9 mouse cellular contexts compared by ENCODE assay signal in the genomic region with DNA sequence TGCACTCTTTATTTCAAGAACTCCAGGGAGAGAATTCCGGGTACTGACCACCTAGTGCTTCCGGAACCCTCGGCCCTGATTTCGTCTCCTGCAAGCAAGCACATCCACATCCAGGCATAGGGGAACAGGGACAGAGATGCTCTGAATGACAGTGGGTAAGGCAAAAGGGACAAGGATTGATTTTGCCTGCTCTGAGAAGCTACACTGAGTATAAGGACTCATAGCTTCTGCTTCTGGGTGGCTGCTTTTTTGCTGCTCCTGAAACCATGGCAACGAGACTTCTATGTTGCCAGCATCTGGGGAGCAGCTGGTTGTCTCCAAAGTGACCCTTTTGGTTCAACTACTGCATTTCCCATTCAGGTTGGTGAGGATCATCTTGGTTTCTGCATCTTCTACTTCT. TPM values are rescaled to one million over a fixed set of nuclear protein-coding genes. Genes with fewer than 3 reads are reported as not detected.
A peak's percentile ranks its signal among the peaks of the same experiment; 100 is the strongest.
DNase-seq lines count a peak whose midpoint lies in the region; ATAC-seq and TF ChIP-seq lines count a peak whose summit lies in the region.
"Had no signal": no experiment of that assay in that cellular context is flagged by ENCODE, and none has a peak within 500 bp of the region (broad histone marks: within the 10 kb centered on the region; RNA-seq: fewer than 3 reads in every experiment).

No protein-coding gene starts in this region.

- WGBS in forebrain, embryonic 14.5 days, result 7% methylated on average over 5 of the region's 5 CpGs
- WGBS in liver, embryonic 13.5 days (ENCODE audit: insufficient replicate concordance), result 16% methylated on average over 5 of the region's 5 CpGs

- H3K9ac ChIP-seq in forebrain, embryonic 14.5 days (ENCODE audit: low read length), result peak overlapping the region; percentile 92
- H3K9ac ChIP-seq in liver, embryonic 13.5 days, result no peak overlapping the region

- no peak for DNase-seq in frontal cortex, postnatal 14 days (ENCODE audit: low spot score in 2 of 2)
- DNase-seq in forebrain, embryonic 14.5 days (ENCODE audit: low spot score), result no peak
- DNase-seq in liver, embryonic 13.5 days, result no peak
- DNase-seq in layer of hippocampus, adult 9-11 months, result no peak
- DNase-seq in adrenal gland, adult 2 months, result no peak
- no peak for DNase-seq in cerebellum, postnatal 25 days
- DNase-seq: B cell, adult 2 months had no signal

- no peaks in the 10 kb centered on the region for H3K36me3 ChIP-seq in E14TG2a.4 (ENCODE audit: insufficient read depth, low read length)
- no peaks in the 10 kb centered on the region for H3K36me3 ChIP-seq in forebrain, embryonic 14.5 days (ENCODE audit: control insufficient read depth, insufficient read depth, low read length)
- no peaks in the 10 kb centered on the region for H3K36me3 ChIP-seq in liver, embryonic 13.5 days

- H3K9me3 ChIP-seq in E14TG2a.4 (ENCODE audit: low read length), result no peaks in the 10 kb centered on the region
- H3K9me3 ChIP-seq in forebrain, embryonic 14.5 days (replicated peaks; ENCODE audit: control insufficient read depth, low read length), result no peaks in the 10 kb centered on the region
- H3K9me3 ChIP-seq in liver, embryonic 13.5 days (replicated peaks), result no peaks in the 10 kb centered on the region

- peak overlapping the region; percentile 91 for H3K27ac ChIP-seq in forebrain, embryonic 14.5 days (ENCODE audit: low read depth, low read length)
- no peak overlapping the region for H3K27ac ChIP-seq in liver, embryonic 13.5 days

- ATAC-seq in frontal cortex, adult (ENCODE audit: low TSS enrichment), result peak; percentile 53
- ATAC-seq in forebrain, embryonic 14.5 days, result peak; percentile 64
- ATAC-seq in liver, embryonic 13.5 days (ENCODE audit: low read depth), result no peak

- H3K4me1 ChIP-seq in E14TG2a.4 (replicated peaks; ENCODE audit: low read depth, low read length), result peaks cover 6% of the 10 kb centered on the region; the same call in 1 of the 2 replicates
- peaks cover 9% of the 10 kb centered on the region; the same call in 1 of the 2 replicates for H3K4me1 ChIP-seq in forebrain, embryonic 14.5 days (ENCODE audit: control insufficient read depth, insufficient read depth, low read length)
- H3K4me1 ChIP-seq in liver, embryonic 13.5 days (replicated peaks), result no peaks in the 10 kb centered on the region

- no peak for TF ChIP-seq CTCF in E14TG2a.4 (conservative IDR thresholded peaks at IDR 0.05; ENCODE audit: low read length)

- H3K4me3 ChIP-seq in E14TG2a.4 (replicated peaks; ENCODE audit: low read length), result peak overlapping the region; percentile 81
- peak overlapping the region; percentile 87 for H3K4me3 ChIP-seq in forebrain, embryonic 14.5 days (ENCODE audit: low read depth, low read length)
- peak overlapping the region; percentile 40 for H3K4me3 ChIP-seq in liver, embryonic 13.5 days (replicated peaks)

- H3K4me2 ChIP-seq in forebrain, embryonic 14.5 days (ENCODE audit: low read length), result peak overlapping the region; percentile 63
- H3K4me2 ChIP-seq in liver, embryonic 13.5 days, result peak overlapping the region; percentile 61

- peaks cover 39% of the 10 kb centered on the region for H3K27me3 ChIP-seq in E14TG2a.4 (ENCODE audit: insufficient read depth, low read length)
- H3K27me3 ChIP-seq in forebrain, embryonic 14.5 days (replicated peaks; ENCODE audit: control insufficient read depth, insufficient read depth, low read length), result no peaks in the 10 kb centered on the region
- peaks cover 16% of the 10 kb centered on the region for H3K27me3 ChIP-seq in liver, embryonic 13.5 days

RNA-seq across cellular contexts. Expression of a gene that starts 0.3 kb away (rescaled TPM):
- polyA plus RNA-seq in forebrain, embryonic 14.5 days (2014; fragmentation: Nextera tagmentation; extraction: Ambion mirVana), result 32.8 and 39.4 TPM in 2 replicates
- polyA plus RNA-seq in liver, embryonic 13.5 days (2015; fragmentation: Nextera tagmentation; extraction: Ambion mirVana), result 0.08 and 0.14 TPM in 2 replicates
- total RNA-seq in adrenal gland, adult 2 months (2021), result 1 to 10 TPM; 1.6 to 1.8 TPM
- 0.34 and 0.47 TPM in 2 replicates for polyA plus RNA-seq in adrenal gland, adult 2 months (2012; rRNA removed)

Comparison
In these comparisons a context has a peak if more than half of its experiments do, and no peak if none do; other contexts are left out.
1. RNA of a gene that starts 0.3 kb away (polyA plus RNA-seq): 32.8 to 39.4 TPM in forebrain, embryonic 14.5 days; 0.34 to 0.47 TPM in adrenal gland, adult 2 months and 0.08 to 0.14 TPM in liver, embryonic 13.5 days; every median in the first group is over 10 times any median in the second.
2. Peak in every context shown above with its lines, with median percentiles within 50 percentile points of each other: H3K4me3 ChIP-seq.